Mouse (Mus musculus): Measurements from ENCODE around the gene Iqgap2.

DNA sequence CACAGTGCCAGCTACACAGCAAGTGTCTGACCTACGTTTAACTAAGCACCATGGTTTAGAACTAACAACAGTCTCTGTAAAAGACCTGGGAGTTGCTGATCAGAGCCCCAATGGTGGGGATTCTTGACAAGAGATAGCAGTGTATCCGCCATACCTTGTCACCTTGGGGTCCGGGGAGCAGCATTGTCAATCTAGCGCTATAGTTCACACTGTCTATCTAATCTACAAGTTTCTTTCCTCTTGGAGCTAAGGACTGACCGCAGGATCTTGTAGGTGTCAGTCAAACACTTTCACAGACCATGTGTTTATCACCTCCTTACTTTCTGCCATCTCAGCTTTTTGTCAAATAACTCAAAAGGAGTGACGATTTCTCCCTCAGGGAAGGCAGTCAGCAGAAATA is 87.6 kb downstream of the Iqgap2 start:
- TF ChIP-seq CTCF (IDR thresholded peaks at IDR 0.05; ENCODE audit: control insufficient read depth, insufficient read depth, low read length) = no peak
- no peak for TF ChIP-seq POLR2A (IDR thresholded peaks at IDR 0.05; ENCODE audit: borderline replicate concordance, control insufficient read depth, low read depth, low read length)

Data from bone marrow, adult 2 months (tissue).